In the genomic region with DNA sequence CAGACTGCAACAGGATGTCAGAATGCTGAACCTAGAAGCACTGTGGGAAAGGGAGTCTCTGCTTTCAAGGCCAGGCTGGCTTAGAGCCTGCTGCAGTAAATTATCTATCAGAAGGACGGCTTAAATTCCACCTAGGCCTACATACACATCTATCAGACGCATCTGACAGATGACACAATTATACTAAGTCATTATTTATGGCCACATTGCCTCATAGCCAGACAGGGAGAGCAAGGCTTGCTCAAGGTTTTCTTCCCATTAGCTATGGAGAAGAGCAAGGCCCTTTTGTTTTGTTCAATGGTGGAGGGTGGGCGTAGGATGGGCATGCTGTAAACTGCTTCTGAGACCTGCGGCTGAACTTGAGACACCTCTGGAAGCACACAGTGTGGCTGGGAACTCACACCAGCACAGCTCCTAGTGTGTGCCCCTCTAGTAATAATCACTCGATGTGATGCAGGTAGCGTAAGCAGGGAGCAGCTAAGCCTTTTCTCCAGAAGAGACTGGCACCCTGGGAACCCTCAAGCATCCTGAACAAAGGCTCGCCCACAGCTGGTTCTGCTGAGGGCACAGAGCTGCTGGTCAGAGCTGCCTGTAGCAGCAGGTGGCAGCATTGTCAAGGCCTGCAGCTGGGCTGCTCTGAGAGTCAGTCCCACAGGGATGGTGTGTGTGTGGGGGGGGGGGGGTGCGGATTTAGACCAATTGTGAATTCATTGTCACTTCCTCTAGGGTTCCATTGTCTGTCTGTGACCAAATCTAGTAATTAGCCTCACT, we compare ENCODE assay signal across 8 mouse cellular contexts.
A peak's percentile ranks its signal among the peaks of the same experiment; 100 is the strongest.
DNase-seq lines count a peak whose midpoint lies in the region; ATAC-seq lines count a peak whose summit lies in the region.

No protein-coding gene starts in this region.

- intact Hi-C loops in heart, postnatal 10 days (cut with DNase I) = loop anchor here (5.0 kb wide), 1 partner anchor 714 kb away; a partner anchor contains a TSS

- H3K4me1 ChIP-seq in heart, embryonic 11.5 days (ENCODE audit: control insufficient read depth, insufficient read depth, low read length) = no peaks in the 10 kb centered on the region
- H3K4me1 ChIP-seq in midbrain, embryonic 12.5 days = peaks cover 11% of the 10 kb centered on the region

- no peaks in the 10 kb centered on the region for H3K9me3 ChIP-seq in heart, embryonic 11.5 days (replicated peaks; ENCODE audit: control insufficient read depth, low read length)
- no peaks in the 10 kb centered on the region for H3K9me3 ChIP-seq in midbrain, embryonic 12.5 days

- DNase-seq in heart, postnatal 10 days = peak; percentile 6 to 34
- peak; percentile 80 for DNase-seq in 3T3-L1 (ENCODE audit: low read depth, low spot score)
- peak; percentile 74 for DNase-seq in embryo, embryonic 11 days
- DNase-seq in kidney, adult 18-20 months = peak; percentile 50
- no peak for DNase-seq in gastrocnemius, postnatal 10 days
- no peak for DNase-seq in cerebellum, adult 11-12 months

- WGBS in heart, embryonic 11.5 days (ENCODE audit: insufficient replicate concordance) = 42% methylated on average over 8 of the region's 8 CpGs
- WGBS in midbrain, embryonic 12.5 days = 28% methylated on average over 8 of the region's 8 CpGs

- no peak overlapping the region for H3K4me3 ChIP-seq in heart, embryonic 11.5 days (ENCODE audit: low read depth, low read length)
- no peak overlapping the region for H3K4me3 ChIP-seq in midbrain, embryonic 12.5 days

- H3K36me3 ChIP-seq in heart, embryonic 11.5 days (ENCODE audit: control insufficient read depth, insufficient read depth, low read length) = no peaks in the 10 kb centered on the region
- no peaks in the 10 kb centered on the region for H3K36me3 ChIP-seq in midbrain, embryonic 12.5 days

- H3K9ac ChIP-seq in heart, embryonic 11.5 days (ENCODE audit: low read depth, low read length) = no peak overlapping the region
- no peak overlapping the region for H3K9ac ChIP-seq in midbrain, embryonic 12.5 days (replicated peaks)

- no peak overlapping the region for H3K27ac ChIP-seq in heart, embryonic 11.5 days (ENCODE audit: low read depth, low read length)
- H3K27ac ChIP-seq in midbrain, embryonic 12.5 days (replicated peaks) = no peak overlapping the region; the same call in 1 of the 2 replicates

- H3K27me3 ChIP-seq in heart, embryonic 11.5 days (ENCODE audit: control insufficient read depth, insufficient read depth, low read length) = no peaks in the 10 kb centered on the region
- peaks cover 23% of the 10 kb centered on the region for H3K27me3 ChIP-seq in midbrain, embryonic 12.5 days

- H3K4me2 ChIP-seq in heart, embryonic 11.5 days = no peak overlapping the region
- no peak overlapping the region for H3K4me2 ChIP-seq in midbrain, embryonic 12.5 days (replicated peaks)

- ATAC-seq in heart, embryonic 11.5 days (replicated peaks; ENCODE audit: insufficient number of reproducible peaks, low FRiP score, low TSS enrichment) = no peak
- peak; percentile 94 for ATAC-seq in midbrain, embryonic 12.5 days (ENCODE audit: low FRiP score, low read depth)

Comparison
In these comparisons a context has a peak if more than half of its experiments do, and no peak if none do; other contexts are left out.
1. DNase-seq: peak in heart, postnatal 10 days (2 of 2), 3T3-L1 (single experiment), embryo, embryonic 11 days (single experiment) and kidney, adult 18-20 months (single experiment); none in gastrocnemius, postnatal 10 days (single experiment) and cerebellum, adult 11-12 months (single experiment).